Mouse (Mus musculus) bone marrow, adult 2 months (tissue): ENCODE data around the gene Mcam. TPM values are rescaled to one million over a fixed set of nuclear protein-coding genes. Genes with fewer than 3 reads are reported as not detected.
A peak's percentile ranks its signal among the peaks of the same experiment; 100 is the strongest.

ENCODE experiments used
- H3K27ac ChIP-seq: fragments of 200-500 bp; 2 replicates; pipeline ENCODE4 v1.5.1; 2012; ENCODE audit warnings: low read depth, mild to moderate bottlenecking, control low read depth, inconsistent platforms, low read length; ENCODE audit not compliant: control insufficient read depth, poor library complexity, insufficient read depth
- H3K4me1 ChIP-seq: fragments of 200-500 bp; 2 replicates; pipeline ENCODE4 v1.6.1; 2011; ENCODE audit warnings: low read length; ENCODE audit not compliant: control insufficient read depth, insufficient read depth
- H3K4me3 ChIP-seq: fragments of 200-500 bp; replicated peaks from 2 replicates; pipeline ENCODE3; 2011; ENCODE audit warnings: mild to moderate bottlenecking, low read depth, low read length, control low read depth; ENCODE audit not compliant: control insufficient read depth
- CTCF ChIP-seq: fragments of 200-500 bp; IDR thresholded peaks from 2 replicates; pipeline ENCODE4 v1.5.1; 2011; ENCODE audit warnings: low read length, control low read depth; ENCODE audit not compliant: control insufficient read depth, insufficient read depth
- POLR2A ChIP-seq: fragments of 200-500 bp; IDR thresholded peaks from 2 replicates; pipeline ENCODE4 v1.6.1; 2011; ENCODE audit warnings: low read depth, mild to moderate bottlenecking, control low read depth, low read length, borderline replicate concordance; ENCODE audit not compliant: control insufficient read depth
- WGBS: fragments of 180-500 bp; shearing (Covaris S2); methylation state at CpG from one replicate; pipeline ENCODE4 v1.1.7; 2018; 5-methylcytosine and 5-hydroxymethylcytosine counted together
- polyA plus RNA-seq: library from polyadenylated mRNA; stranded (reverse); fragments of >200 nt; gene quantifications from 2 replicates; pipeline ENCODE4 v1.2.4, GENCODE M21; 2011; ENCODE audit warnings: low replicate concordance; ENCODE audit not compliant: missing spikeins, insufficient read depth, insufficient read length

The Mcam gene
- polyA plus RNA-seq, 1 experiment = 6.3 TPM

DNA sequence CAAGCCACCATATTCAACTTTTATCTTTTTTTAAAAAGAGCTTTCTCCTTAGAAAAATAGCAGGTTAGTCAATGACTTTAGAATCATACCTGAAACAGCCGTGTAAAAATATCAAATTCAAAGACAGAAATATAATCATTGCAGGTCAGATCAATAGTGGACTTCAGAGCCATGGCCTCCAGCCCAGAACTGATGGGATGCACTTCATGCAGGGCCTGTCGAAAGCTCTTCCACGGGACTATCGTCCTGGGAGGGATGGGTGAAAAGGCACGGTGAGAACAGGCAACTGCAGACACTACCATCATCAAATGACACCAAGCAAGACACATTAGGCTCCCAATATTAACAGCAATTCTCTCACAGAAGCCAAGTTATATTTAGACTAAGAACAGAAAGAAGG, 34.7 kb downstream of the Mcam start:
- H3K4me3 ChIP-seq = no peak overlapping the region
- 56% methylated on average over 5 of the region's 5 CpGs for WGBS
- H3K27ac ChIP-seq = no peak overlapping the region
- no peak for TF ChIP-seq POLR2A
- no peak for TF ChIP-seq CTCF
- H3K4me1 ChIP-seq = peaks cover 3% of the 10 kb centered on the region; the same call in 1 of the 2 replicates

DNA sequence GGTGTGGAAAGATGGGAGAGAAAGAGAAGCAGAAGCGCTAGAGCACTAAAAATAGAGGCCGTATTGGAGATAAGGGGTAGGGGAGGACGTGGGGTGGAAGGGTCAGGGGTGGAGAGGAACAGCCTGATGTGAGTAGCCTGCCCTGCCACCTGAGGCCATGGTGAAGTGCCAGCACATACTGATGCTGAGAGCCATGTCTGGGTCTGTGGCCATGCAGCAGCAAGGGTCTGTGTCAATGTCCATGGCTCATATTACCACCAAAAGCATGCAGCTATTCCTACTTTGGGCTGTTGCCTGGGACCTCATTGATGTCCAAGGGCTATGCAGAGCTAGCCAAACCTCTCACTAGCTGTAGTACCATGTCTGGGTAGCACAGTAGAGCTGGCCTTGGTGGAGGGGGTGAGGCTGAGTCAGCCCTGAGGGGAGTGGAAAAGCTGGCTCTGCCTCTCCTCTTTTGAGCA, 36.5 kb downstream of the Mcam start:
- Histone ChIP-seq H3K4me1 (peaks cover 3% of the 10 kb centered on the region; the same call in 1 of the 2 replicates), H3K27ac (no peak overlapping the region)
- TF ChIP-seq CTCF (no peak), POLR2A (no peak)

DNA sequence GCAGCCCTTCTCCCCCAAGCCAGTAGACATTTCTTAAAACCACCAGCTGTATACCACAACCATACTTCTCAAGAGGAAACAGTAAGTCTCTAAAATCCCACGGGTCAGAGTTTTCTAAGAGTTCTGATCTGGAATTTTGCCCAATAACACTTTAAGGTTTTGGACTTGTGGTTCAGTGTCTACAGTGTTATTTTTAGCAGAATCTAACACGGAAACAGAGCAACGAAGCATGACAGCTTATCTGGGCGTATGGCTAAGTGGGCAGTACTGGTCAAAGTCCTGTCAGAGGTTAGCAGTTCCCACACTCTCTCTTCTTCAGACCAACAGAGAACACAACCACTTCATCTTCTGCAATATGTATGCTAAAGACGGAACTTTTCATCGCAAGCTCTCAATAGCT, 41.3 kb downstream of the Mcam start:
- no peak for TF ChIP-seq POLR2A
- no peak for TF ChIP-seq CTCF
- Histone ChIP-seq H3K4me3 (no peak overlapping the region), H3K4me1 (peaks cover 3% of the 10 kb centered on the region; the same call in 1 of the 2 replicates), H3K27ac (no peak overlapping the region)
- 7% methylated on average over 6 of the region's 6 CpGs for WGBS

More for the DNA sequence above, 36.5 kb downstream of the Mcam start:
- H3K4me3 ChIP-seq = no peak overlapping the region
- WGBS = 45% methylated on average over 3 of the region's 3 CpGs

DNA sequence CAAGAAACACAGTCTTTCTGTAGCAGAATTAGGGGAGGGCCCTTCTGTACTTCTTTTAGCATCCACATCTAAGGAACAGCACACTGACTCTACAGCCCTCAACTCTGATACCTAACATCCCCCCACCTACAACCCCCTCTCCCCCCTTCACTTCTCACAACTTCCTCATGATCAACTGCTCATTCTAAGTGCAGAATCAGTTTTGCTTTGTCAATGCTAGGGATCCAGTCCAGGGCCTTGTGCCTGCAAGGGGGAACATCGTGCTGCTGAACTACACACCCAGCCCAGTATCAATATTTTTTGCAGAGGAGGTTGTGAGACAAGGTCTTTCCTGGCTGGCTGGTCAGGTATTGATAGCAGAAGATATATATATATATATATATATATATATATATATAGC, 41.7 kb downstream of the Mcam start:
- WGBS = 0% methylated on average over 1 of the region's 1 CpGs
- no peak overlapping the region for H3K27ac ChIP-seq
- H3K4me1 ChIP-seq = peaks cover 2% of the 10 kb centered on the region; the same call in 1 of the 2 replicates
- TF ChIP-seq CTCF (no peak), POLR2A (no peak)
- no peak overlapping the region for H3K4me3 ChIP-seq

DNA sequence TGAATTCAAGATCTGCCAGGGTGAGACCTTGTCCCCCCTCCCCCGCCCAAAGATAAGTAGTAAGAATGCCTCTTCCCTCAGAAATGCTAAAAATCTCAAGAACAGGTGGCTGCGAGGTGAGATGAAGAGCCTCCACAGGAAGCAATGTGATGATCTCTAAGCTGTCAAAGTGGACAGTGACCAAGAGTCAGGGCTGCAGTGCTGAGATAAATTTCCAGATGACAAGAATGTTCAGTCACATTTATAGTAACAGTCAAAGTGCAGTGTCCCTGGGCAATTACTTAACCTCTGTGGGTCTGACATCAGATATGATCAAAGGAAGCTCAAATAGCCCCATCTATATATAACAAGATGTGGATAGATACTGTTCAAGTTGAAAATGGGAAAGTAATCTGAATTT, 43.1 kb downstream of the Mcam start:
- H3K4me1 ChIP-seq = peaks cover 2% of the 10 kb centered on the region; the same call in 1 of the 2 replicates
- WGBS = 62% methylated on average over 2 of the region's 2 CpGs
- no peak overlapping the region for H3K27ac ChIP-seq
- no peak overlapping the region for H3K4me3 ChIP-seq
- TF ChIP-seq POLR2A = no peak
- TF ChIP-seq CTCF = no peak

DNA sequence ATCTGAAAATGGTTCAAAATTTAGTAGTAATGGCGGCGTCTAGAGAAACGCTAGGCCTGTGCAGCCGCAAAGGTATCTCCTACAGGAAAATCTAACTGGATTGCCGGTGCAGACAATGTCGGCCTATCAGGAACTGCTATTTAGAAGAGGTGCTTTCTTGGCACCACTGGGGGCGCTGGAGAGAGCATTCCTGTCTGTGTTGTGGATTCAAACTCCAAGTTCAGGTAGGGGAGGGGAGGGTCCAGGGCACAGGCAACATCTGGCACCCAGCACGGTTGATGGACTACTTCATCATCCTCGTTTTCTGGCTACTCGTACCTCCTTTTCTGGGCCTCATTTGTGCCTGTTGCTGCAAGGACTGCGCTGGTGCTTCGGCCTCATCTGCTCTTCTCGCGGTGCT, 44.1 kb downstream of the Mcam start:
- Histone ChIP-seq H3K4me1 (peaks cover 2% of the 10 kb centered on the region; the same call in 1 of the 2 replicates), H3K4me3 (peak overlapping the region; percentile 11), H3K27ac (no peak overlapping the region)
- TF ChIP-seq POLR2A (no peak), CTCF (peak; percentile 43)
- WGBS = 85% methylated on average over 14 of the region's 14 CpGs

DNA sequence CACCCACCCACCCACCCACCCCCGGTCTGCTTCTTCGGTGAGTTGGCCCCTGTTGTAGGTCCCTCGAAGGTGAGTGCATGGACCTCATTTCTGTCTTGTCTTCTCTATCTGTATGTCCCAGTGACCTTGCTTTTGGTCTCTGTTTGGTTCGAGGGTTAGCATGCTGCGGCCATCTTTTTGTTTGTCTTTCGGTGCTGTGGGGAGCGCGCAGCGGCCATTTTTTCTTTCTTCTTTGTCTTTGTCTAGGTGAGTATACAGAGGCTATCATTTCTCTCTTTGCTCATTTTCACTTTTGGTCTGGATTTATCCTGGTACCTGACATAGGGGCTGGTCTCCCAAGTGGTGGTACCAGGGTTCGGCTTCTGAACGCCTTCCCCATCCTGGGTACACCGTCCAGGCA, 44.5 kb downstream of the Mcam start:
- TF ChIP-seq POLR2A (no peak), CTCF (no peak)
- WGBS = 94% methylated on average over 12 of the region's 12 CpGs

DNA sequence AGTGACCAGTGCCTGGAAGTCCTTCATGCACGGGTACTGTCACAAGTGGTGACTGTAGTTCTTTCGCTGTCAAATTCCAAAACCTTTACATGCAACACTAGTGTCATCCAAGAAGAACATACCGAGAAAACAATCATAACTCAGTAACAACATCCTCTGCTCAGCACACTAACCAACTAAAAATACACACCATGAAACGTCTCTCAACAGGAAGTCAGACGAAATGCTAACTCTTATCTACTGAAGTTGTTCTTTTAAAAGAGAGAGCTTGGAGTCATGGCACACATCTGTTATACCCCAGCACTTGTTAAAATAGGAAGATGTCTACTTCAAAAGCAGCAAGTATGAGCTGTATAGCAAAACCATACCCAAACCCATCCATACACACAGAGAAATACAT, 47.3 kb downstream of the Mcam start:
- H3K4me3 ChIP-seq = no peak overlapping the region
- no peak overlapping the region for H3K27ac ChIP-seq
- no peaks in the 10 kb centered on the region for H3K4me1 ChIP-seq
- WGBS = 35% methylated on average over 5 of the region's 5 CpGs
- TF ChIP-seq POLR2A (no peak), CTCF (no peak)

More for the DNA sequence above, 44.5 kb downstream of the Mcam start:
- Histone ChIP-seq H3K27ac (no peak overlapping the region), H3K4me3 (no peak overlapping the region), H3K4me1 (peaks cover 2% of the 10 kb centered on the region; the same call in 1 of the 2 replicates)

DNA sequence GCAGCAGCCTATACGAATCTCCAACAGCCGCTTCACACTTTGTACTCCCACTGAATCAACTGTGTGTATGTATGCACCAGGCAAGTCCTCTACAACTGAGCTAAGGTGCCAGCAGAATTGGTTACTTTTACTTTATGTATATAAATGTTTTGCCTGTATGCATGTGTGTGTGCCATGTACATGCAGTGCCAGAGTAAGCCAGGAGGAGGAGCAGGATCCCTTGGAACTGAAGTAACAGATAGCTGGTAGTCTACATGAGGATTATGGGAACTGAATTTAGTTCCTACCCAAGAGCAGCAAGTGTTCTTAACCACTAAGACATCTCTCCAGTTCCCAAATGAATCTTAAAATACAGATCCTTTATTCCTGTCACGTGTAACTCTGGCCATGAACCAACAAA, 48.0 kb downstream of the Mcam start:
- Histone ChIP-seq H3K4me1 (no peaks in the 10 kb centered on the region), H3K27ac (no peak overlapping the region)

More for the DNA sequence above, 48.0 kb downstream of the Mcam start:
- H3K4me3 ChIP-seq = no peak overlapping the region
- TF ChIP-seq CTCF = peak; percentile 26; the same call in 1 of the 2 replicates
- no peak for TF ChIP-seq POLR2A
- WGBS = 73% methylated on average over 3 of the region's 3 CpGs
